Mouse (Mus musculus) frontal cortex, postnatal 10 days (tissue): ENCODE measurements around the gene Gm13276.
"Not testable (repeated sequence)": the region's sequence is repeated elsewhere in the genome, so short reads cannot be mapped to it uniquely, and the experiment has no call there.

ENCODE experiments used
- DNase-seq, 2 experiments: peaks; one replicate each; pipeline ENCODE4 v3.0.0; 2022; ENCODE audit warnings: low spot score in 2 of 2, mixed read lengths in 1 of 2

Gm13276 gene

GRCm38 (mm10) chr4:88785409-88785808 lies at the start of gene Gm13276:
Gene Gm13276 (plus strand): TSS chr4:88785709.
- not testable (repeated sequence) for DNase-seq

- DNase-seq, result peak in 1 of 2 experiments; percentile 38
Measured at GRCm38 (mm10) chr4:88738480-88738879, 47.0 kb upstream of the Gm13276 start.

GRCm38 (mm10) chr4:88739036-88739435 lies 46.5 kb upstream of the Gm13276 start:
- DNase-seq, result no peak

GRCm38 (mm10) chr4:88741426-88741825 lies 44.1 kb upstream of the Gm13276 start:
- no peak for DNase-seq

- no peak for DNase-seq
Measured at GRCm38 (mm10) chr4:88742771-88743371, 42.6 kb upstream of the Gm13276 start.

- no peak for DNase-seq
Measured at GRCm38 (mm10) chr4:88744207-88744606, 41.3 kb upstream of the Gm13276 start.

GRCm38 (mm10) chr4:88749926-88750325 lies 35.6 kb upstream of the Gm13276 start:
- DNase-seq, result no peak

GRCm38 (mm10) chr4:88754818-88755340 lies 30.6 kb upstream of the Gm13276 start, which contains the start of gene Gm13271:
Gene Gm13271 (plus strand): TSS chr4:88754868.
- DNase-seq, result peak; percentile 77 to 84

GRCm38 (mm10) chr4:88756581-88757513 lies 28.7 kb upstream of the Gm13276 start:
- DNase-seq, result not testable (repeated sequence)

GRCm38 (mm10) chr4:88757628-88758031 lies 27.9 kb upstream of the Gm13276 start:
- DNase-seq, result peak; percentile 90 to 92

- DNase-seq, result not testable (repeated sequence)
Measured at GRCm38 (mm10) chr4:88758751-88759150, 26.8 kb upstream of the Gm13276 start.

GRCm38 (mm10) chr4:88759610-88760268 lies 25.8 kb upstream of the Gm13276 start, which contains the start of gene Gm13283:
Gene Gm13283 (plus strand): TSS chr4:88760119.
- DNase-seq, result peak; percentile 32 to 45

GRCm38 (mm10) chr4:88760431-88760830 lies 25.1 kb upstream of the Gm13276 start:
- DNase-seq, result peak in 1 of 2 experiments; percentile 48

- peak; percentile 79 to 81 for DNase-seq
Measured at GRCm38 (mm10) chr4:88761776-88762175, 23.7 kb upstream of the Gm13276 start.

GRCm38 (mm10) chr4:88762341-88762740 lies 23.2 kb upstream of the Gm13276 start:
- DNase-seq, result peak in 1 of 2 experiments; percentile 26

- peak in 1 of 2 experiments; percentile 17 for DNase-seq
Measured at GRCm38 (mm10) chr4:88763384-88764018, 22.0 kb upstream of the Gm13276 start.

GRCm38 (mm10) chr4:88773534-88773933 lies 12.0 kb upstream of the Gm13276 start, which contains the start of gene Gm13290:
Gene Gm13290 (plus strand): TSS chr4:88773834.
- DNase-seq, result not testable (repeated sequence)

GRCm38 (mm10) chr4:88776622-88777021 lies 8.9 kb upstream of the Gm13276 start, which contains the start of gene Gm13289:
Gene Gm13289 (plus strand): TSS chr4:88776922.
- DNase-seq, result not testable (repeated sequence)

GRCm38 (mm10) chr4:88779550-88779949 lies 6.0 kb upstream of the Gm13276 start, which contains the start of gene Gm13272:
Gene Gm13272 (plus strand): TSS chr4:88779850.
- not testable (repeated sequence) for DNase-seq

- DNase-seq, result not testable (repeated sequence)
Measured at GRCm38 (mm10) chr4:88780320-88780719, 5.2 kb upstream of the Gm13276 start.

GRCm38 (mm10) chr4:88781831-88782230 lies 3.7 kb upstream of the Gm13276 start, which contains the start of gene Ifnz:
Gene Ifnz (plus strand): TSS chr4:88782131.
- not testable (repeated sequence) for DNase-seq
